ENCODE assay signal across 16 mouse cellular contexts in genomic region chr6:135543863-135544262, GRCm38 (mm10).
DNase-seq lines count a peak whose midpoint lies in the region; ATAC-seq and TF ChIP-seq lines count a peak whose summit lies in the region.
"Had no signal": no experiment of that assay in that cellular context is flagged by ENCODE, and none has a peak within 500 bp of the region (broad histone marks: within the 10 kb centered on the region; RNA-seq: fewer than 3 reads in every experiment).

No protein-coding gene starts in this region.

- H3K9me3 ChIP-seq in heart, embryonic 11.5 days (replicated peaks; ENCODE audit: control insufficient read depth, low read length): no peaks in the 10 kb centered on the region
- no peaks in the 10 kb centered on the region for H3K9me3 ChIP-seq in liver, embryonic 12.5 days (replicated peaks)
- H3K9me3 ChIP-seq in forebrain, embryonic 12.5 days: no peaks in the 10 kb centered on the region
- H3K9me3 ChIP-seq: heart, embryonic 13.5 days; neural tube, embryonic 12.5 days; stomach, embryonic 15.5 days had no signal

- no peak overlapping the region for H3K9ac ChIP-seq in heart, embryonic 11.5 days (ENCODE audit: low read depth, low read length)
- H3K9ac ChIP-seq in liver, adult 2 months (ENCODE audit: low read depth, low read length): no peak overlapping the region
- H3K9ac ChIP-seq in liver, embryonic 12.5 days: no peak overlapping the region
- no peak overlapping the region for H3K9ac ChIP-seq in forebrain, embryonic 12.5 days
- H3K9ac ChIP-seq: heart, embryonic 13.5 days; neural tube, embryonic 12.5 days; stomach, embryonic 15.5 days had no signal

- no peaks in the 10 kb centered on the region for H3K27me3 ChIP-seq in heart, embryonic 11.5 days (ENCODE audit: control insufficient read depth, insufficient read depth, low read length)
- H3K27me3 ChIP-seq in liver, adult 2 months (ENCODE audit: control insufficient read depth, insufficient read depth, low read length): no peaks in the 10 kb centered on the region
- H3K27me3 ChIP-seq in liver, embryonic 12.5 days (replicated peaks): no peaks in the 10 kb centered on the region
- no peaks in the 10 kb centered on the region for H3K27me3 ChIP-seq in forebrain, embryonic 12.5 days
- H3K27me3 ChIP-seq: heart, embryonic 13.5 days; neural tube, embryonic 12.5 days; stomach, embryonic 15.5 days had no signal

- H3K4me1 ChIP-seq in heart, embryonic 11.5 days (ENCODE audit: control insufficient read depth, insufficient read depth, low read length): no peaks in the 10 kb centered on the region
- H3K4me1 ChIP-seq in liver, adult 2 months (ENCODE audit: control insufficient read depth, insufficient read depth, low read length): peaks cover 18% of the 10 kb centered on the region
- no peaks in the 10 kb centered on the region for H3K4me1 ChIP-seq in liver, embryonic 12.5 days
- H3K4me1 ChIP-seq in forebrain, embryonic 12.5 days: peaks cover 23% of the 10 kb centered on the region
- H3K4me1 ChIP-seq: heart, embryonic 13.5 days; neural tube, embryonic 12.5 days; stomach, embryonic 15.5 days had no signal

- H3K27ac ChIP-seq in heart, embryonic 11.5 days (ENCODE audit: low read depth, low read length): no peak overlapping the region
- H3K27ac ChIP-seq in liver, adult 2 months (replicated peaks; ENCODE audit: insufficient read depth, low read depth, low read length): no peak overlapping the region
- no peak overlapping the region for H3K27ac ChIP-seq in liver, embryonic 12.5 days
- H3K27ac ChIP-seq in forebrain, embryonic 12.5 days: no peak overlapping the region
- H3K27ac ChIP-seq: heart, embryonic 13.5 days; neural tube, embryonic 12.5 days; stomach, embryonic 15.5 days had no signal

- peak; percentile 61 for DNase-seq in heart, adult 11 months
- DNase-seq in liver, adult 2 months (ENCODE audit: extremely low read depth, low read depth, low spot score): peak; percentile 95
- peak; percentile 86 for DNase-seq in kidney, adult 9 months
- DNase-seq in spleen, postnatal 4 days (ENCODE audit: low spot score in 2 of 2): no peak
- DNase-seq in retina, embryonic 14.5 days (ENCODE audit: low spot score): no peak
- DNase-seq: adrenal gland, postnatal 36 days; cerebellum, adult 9-11 months; gastrocnemius, postnatal 25 days; heart, postnatal 4 days; lung, adult 2 months had no signal

- no peak overlapping the region for H3K4me2 ChIP-seq in heart, embryonic 11.5 days
- H3K4me2 ChIP-seq in liver, embryonic 12.5 days: no peak overlapping the region
- H3K4me2 ChIP-seq in forebrain, embryonic 12.5 days: no peak overlapping the region
- H3K4me2 ChIP-seq: heart, embryonic 13.5 days; neural tube, embryonic 12.5 days; stomach, embryonic 15.5 days had no signal

- TF ChIP-seq POLR2A in liver, adult 2 months (IDR thresholded peaks at IDR 0.05; ENCODE audit: extremely low read depth, insufficient read depth, low read length): no peak

- no peak overlapping the region for H3K4me3 ChIP-seq in heart, embryonic 11.5 days (ENCODE audit: low read depth, low read length)
- no peak overlapping the region for H3K4me3 ChIP-seq in liver, adult 2 months (ENCODE audit: insufficient read depth, low read depth, low read length)
- no peak overlapping the region for H3K4me3 ChIP-seq in liver, embryonic 12.5 days
- H3K4me3 ChIP-seq in forebrain, embryonic 12.5 days (replicated peaks): no peak overlapping the region
- H3K4me3 ChIP-seq: heart, embryonic 13.5 days; neural tube, embryonic 12.5 days; stomach, embryonic 15.5 days had no signal

- no peak for ATAC-seq in heart, embryonic 11.5 days (replicated peaks; ENCODE audit: insufficient number of reproducible peaks, low FRiP score, low TSS enrichment)
- no peak for ATAC-seq in liver, embryonic 12.5 days
- ATAC-seq in forebrain, embryonic 12.5 days (ENCODE audit: low FRiP score): peak; percentile 30; the same call in 1 of the 2 replicates

- no peaks in the 10 kb centered on the region for H3K79me2 ChIP-seq in liver, adult 2 months (ENCODE audit: control insufficient read depth, insufficient read depth, low read length)

- no peak for TF ChIP-seq CTCF in liver, adult 2 months (IDR thresholded peaks at IDR 0.05; ENCODE audit: low read depth, low read length)

- 58% methylated on average over 3 of the region's 3 CpGs for WGBS in heart, embryonic 11.5 days (ENCODE audit: insufficient replicate concordance)
- WGBS in liver, adult 2 months: 30% methylated on average over 3 of the region's 3 CpGs
- WGBS in liver, embryonic 12.5 days (ENCODE audit: insufficient replicate concordance): 53% methylated on average over 3 of the region's 3 CpGs
- WGBS in forebrain, embryonic 12.5 days: 37% methylated on average over 3 of the region's 3 CpGs

- no peaks in the 10 kb centered on the region for H3K36me3 ChIP-seq in heart, embryonic 11.5 days (ENCODE audit: control insufficient read depth, insufficient read depth, low read length)
- H3K36me3 ChIP-seq in liver, adult 2 months (ENCODE audit: control insufficient read depth, insufficient read depth, low read length): no peaks in the 10 kb centered on the region
- no peaks in the 10 kb centered on the region for H3K36me3 ChIP-seq in liver, embryonic 12.5 days
- no peaks in the 10 kb centered on the region for H3K36me3 ChIP-seq in forebrain, embryonic 12.5 days (replicated peaks)
- H3K36me3 ChIP-seq: heart, embryonic 13.5 days; neural tube, embryonic 12.5 days; stomach, embryonic 15.5 days had no signal

Comparison
In these comparisons a context has a peak if more than half of its experiments do, and no peak if none do; other contexts are left out.
1. DNase-seq: peak in heart, adult 11 months (single experiment), liver, adult 2 months (single experiment) and kidney, adult 9 months (single experiment); none in spleen, postnatal 4 days (0 of 2) and retina, embryonic 14.5 days (single experiment).